Mouse (Mus musculus) left cerebral cortex, postnatal 10 days (tissue): Measurements from ENCODE around the gene Ccne1. TPM values are rescaled to one million over a fixed set of nuclear protein-coding genes. Genes with fewer than 3 reads are reported as not detected.

Experiments
- DNase-seq, 2 experiments: peaks; one replicate each; pipeline ENCODE4 v3.0.0; 2021 to 2022; ENCODE audit warnings: low spot score in 2 of 2, mixed read lengths in 1 of 2; ENCODE audit errors: extremely low spot score in 1 of 2
- intact Hi-C: fragments of 180-260 bp; cut with DNase I; formaldehyde crosslinking; loops from one replicate; pipeline ENCODE4 v1.15.1; 2025
- total RNA-seq, 2 experiments: library from RNA; stranded (reverse); gene quantifications; 2 replicates each; pipeline ENCODE4 v1.2.3; 2021

The Ccne1 gene
- total RNA-seq, 2 experiments from 2014 or later, result 13.0 to 15.2 TPM

GRCm38 (mm10) chr7:38064431-38064830, 42.9 kb downstream of the Ccne1 start:
- no peak for DNase-seq
- intact Hi-C loops, result loop anchor here (5.0 kb wide), 2 partner anchors 78 to 103 kb away; no protein-coding TSS in a partner anchor

GRCm38 (mm10) chr7:38061060-38061970, 46.0 kb downstream of the Ccne1 start:
- intact Hi-C loops, result loop anchor here (5.0 kb wide), 2 partner anchors 81 to 106 kb away; no protein-coding TSS in a partner anchor
- DNase-seq, result peak; percentile 81 to 90

GRCm38 (mm10) chr7:38059636-38060330, 47.6 kb downstream of the Ccne1 start:
- no peak for DNase-seq
- intact Hi-C loops, result loop anchor here (5.0 kb wide), 2 partner anchors 83 to 108 kb away; no protein-coding TSS in a partner anchor

- no peak for DNase-seq
- intact Hi-C loops, result no loop called here
Measured at GRCm38 (mm10) chr7:38059096-38059495, 48.2 kb downstream of the Ccne1 start.

- intact Hi-C loops, result no loop called here
- DNase-seq, result no peak
Measured at GRCm38 (mm10) chr7:38055996-38056395, 51.3 kb downstream of the Ccne1 start.

GRCm38 (mm10) chr7:38054246-38054645, 53.1 kb downstream of the Ccne1 start:
- peak in 1 of 2 experiments; percentile 50 for DNase-seq
- intact Hi-C loops, result no loop called here

Other genes starting within 250 kb of the Ccne1 start
- gene Uri1, start 84.0 kb downstream of the Ccne1 start, total RNA-seq, result 10 to 100 TPM; 39.5 to 40.5 TPM
- 10 to 100 TPM; 18.6 to 19.2 TPM for gene 1600014C10Rik, start 75.7 kb upstream of the Ccne1 start, total RNA-seq
- gene Plekhf1, start 120.5 kb upstream of the Ccne1 start, total RNA-seq, result under 1 TPM; 0.55 to 0.92 TPM
- gene Pop4, start 163.9 kb upstream of the Ccne1 start, total RNA-seq, result 10 to 100 TPM; 31.4 to 35.7 TPM